Mouse (Mus musculus) kidney, adult 8-10 months (tissue): ENCODE results near the gene Coq2.

Experiments used
- DNase-seq, 2 experiments: peaks; one replicate each; pipeline ENCODE4 v3.0.0; 2022

Gene Coq2

DNA sequence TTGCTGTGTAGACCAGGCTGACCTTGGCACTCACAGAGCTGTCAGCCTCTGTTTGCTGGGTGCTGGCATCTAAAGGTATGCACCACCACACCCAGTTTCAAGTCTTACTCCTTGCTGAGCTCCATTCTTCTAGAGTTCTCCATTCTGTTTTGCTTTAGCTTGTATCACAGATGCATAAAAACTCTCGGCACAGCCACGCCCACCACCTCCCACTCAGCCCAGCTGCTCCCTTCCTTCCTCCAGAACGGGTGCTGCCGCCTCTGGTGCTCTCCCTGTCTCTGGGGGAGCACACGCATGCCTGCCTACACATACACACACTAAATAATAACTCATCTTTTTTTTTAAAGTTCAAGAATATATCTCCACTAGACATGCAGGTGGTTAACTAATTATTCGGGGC is 16.5 kb downstream of the Coq2 start:
- DNase-seq: no peak

DNA sequence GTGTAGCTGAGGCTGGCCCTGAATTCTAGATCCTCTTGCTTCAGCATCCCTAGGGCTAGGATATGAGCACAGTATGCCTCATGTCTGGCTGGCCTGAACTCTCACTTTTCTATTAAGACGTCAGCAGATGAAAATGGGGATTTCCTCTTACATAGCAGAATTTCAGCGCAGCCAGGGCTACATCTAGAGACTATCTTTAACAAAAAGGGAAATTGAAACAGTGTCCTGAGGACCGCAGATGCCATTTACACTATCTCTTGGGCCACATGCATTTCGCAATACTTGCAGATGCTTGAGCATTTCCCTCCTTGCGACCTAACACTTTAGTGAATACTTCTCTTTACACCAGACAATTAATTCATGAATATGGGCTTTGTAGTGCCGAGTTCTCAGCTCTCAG is 18.6 kb downstream of the Coq2 start:
- no peak for DNase-seq

DNA sequence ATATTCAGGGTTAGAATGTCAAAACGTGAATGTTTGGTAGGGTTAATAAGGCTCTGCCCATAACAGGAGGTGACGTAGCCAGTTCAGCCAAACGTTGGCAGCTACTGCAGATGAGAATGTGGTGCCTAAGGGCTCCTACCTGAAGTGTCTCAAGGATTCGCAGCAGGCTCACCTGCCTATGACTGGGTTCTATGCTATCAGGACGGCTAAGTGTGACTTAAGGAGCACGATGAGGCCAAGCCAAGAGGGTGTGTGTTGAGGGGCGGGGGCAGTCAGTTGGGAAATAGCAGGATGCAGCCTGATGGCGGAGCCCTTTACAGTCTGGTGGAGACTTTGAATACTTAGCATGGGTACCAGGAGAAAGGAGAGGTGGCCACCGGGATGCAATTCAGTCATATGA is 22.6 kb downstream of the Coq2 start:
- no peak for DNase-seq

DNA sequence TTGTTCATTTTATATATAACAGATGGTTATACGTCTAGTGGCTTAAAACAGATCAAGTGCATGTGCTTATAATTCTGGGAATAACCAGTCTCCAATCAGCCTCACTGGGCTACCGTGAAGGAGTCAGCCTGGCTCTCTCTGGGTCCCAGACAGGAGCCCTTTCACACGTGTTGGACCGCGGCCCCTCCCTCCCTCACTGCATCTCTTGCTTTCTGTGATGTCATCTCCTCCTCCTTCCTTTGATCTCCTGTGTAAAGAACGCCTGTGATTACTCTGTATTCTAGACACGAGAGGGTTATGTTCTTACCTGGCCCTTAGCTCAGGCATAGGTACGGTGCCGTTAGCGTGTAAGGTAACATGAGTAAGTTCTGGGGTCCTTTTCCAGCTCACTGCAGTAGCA is 23.5 kb downstream of the Coq2 start:
- DNase-seq: no peak

DNA sequence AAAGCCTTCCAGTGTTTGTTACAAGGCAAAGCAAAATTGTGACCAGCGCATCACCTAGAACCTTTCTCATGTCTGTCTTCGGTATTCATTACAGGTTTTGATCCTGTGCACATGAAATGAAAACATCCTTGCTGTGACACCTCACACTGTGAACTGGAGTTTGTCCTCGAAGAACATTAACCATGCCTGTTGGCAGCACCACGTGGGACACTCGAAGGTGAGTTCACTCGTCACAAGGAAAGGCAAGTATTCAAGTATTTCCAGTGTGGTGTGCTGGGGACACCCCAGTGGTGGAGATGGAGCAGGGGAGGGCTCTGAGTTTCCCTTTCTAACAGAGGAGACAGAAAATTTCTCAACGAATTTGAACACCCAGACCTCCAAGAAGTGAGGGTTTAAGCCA is 24.0 kb downstream of the Coq2 start:
- DNase-seq: no peak

- no peak for DNase-seq
Measured at GRCm38 (mm10) chr5:100648546-100648945, 26.4 kb downstream of the Coq2 start.

DNA sequence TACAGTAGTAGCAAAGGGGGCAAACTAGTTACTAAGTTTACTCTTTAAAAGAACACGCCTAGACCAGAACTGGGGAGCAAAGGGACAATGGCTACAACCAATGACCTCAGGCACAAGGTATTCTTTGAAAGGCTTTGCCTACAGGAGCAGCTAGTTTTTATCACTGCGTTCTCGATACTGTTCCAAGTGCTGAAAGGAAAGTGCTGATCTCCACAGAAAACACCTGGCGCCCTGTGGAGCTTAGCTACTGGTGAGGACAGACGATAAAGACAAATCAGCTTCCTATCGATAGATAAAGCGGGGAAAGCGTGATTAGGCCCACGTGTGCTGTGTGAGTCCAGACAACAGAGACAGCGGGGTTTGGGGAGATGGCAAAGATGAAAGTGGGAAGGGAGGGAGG is 26.9 kb downstream of the Coq2 start:
- DNase-seq: no peak

DNA sequence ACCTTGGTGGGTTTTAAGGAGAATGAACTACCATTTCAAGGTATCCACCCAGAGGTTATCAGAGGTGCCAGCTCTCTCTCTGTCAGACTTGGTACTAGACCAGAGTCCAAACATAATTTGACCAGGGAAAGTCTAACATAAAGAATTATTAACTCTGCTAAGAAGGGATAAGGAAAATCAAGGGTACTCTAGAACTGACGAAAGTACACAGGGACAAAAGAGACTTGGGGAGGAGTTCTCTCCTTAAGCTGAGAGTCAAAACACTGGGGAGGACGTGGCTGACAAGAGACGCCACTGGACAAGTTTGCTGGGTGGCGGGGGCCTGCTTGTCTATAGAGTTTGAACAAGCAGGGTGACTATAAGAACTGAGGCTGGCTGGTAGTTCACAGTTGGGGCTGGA is 28.4 kb downstream of the Coq2 start:
- DNase-seq: peak in 1 of 2 experiments; percentile 18

GRCm38 (mm10) chr5:100643991-100644535 is 30.9 kb downstream of the Coq2 start:
- peak; percentile 35 to 40 for DNase-seq

- peak in 1 of 2 experiments; percentile 43 for DNase-seq
Measured at GRCm38 (mm10) chr5:100643253-100643990, 31.5 kb downstream of the Coq2 start.

DNA sequence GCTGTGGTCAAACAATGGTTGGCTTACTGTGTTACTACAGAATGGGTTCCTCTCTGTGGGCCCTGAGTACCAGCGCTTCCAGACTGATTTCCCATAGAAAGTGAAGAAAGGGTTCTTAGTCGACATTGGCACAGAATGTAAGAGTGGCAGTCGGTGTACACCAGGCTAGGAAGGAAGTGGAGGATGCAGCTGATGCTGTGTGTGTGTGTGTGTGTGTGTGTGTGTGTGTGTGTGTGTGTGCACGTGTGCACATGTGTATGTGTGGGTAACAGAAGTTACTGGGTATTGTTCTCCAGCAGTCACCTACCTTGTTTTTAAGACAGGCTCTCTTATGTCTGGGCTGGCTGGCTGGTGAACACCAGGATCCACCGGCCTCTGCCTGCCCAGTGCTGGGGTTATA is 32.6 kb downstream of the Coq2 start:
- DNase-seq: no peak

DNA sequence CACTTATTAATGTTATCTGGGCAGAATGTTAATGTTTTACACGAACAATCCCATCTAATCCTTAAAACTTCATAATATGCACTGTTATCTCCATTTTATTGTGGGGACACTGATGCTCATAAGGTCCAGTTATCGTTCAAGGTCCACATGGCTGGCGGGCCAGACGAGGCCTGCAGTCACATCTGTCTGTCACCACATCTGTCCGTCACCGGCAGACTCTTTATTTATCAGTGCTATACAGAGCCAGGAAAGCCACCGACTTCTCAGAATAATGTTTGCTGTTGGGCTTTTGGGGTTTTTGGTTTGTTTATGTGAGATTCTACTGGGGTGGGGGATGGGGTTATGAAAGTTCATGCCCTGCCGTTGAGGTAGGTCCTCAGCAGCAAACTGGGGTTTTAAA is 36.5 kb downstream of the Coq2 start:
- DNase-seq: no peak

GRCm38 (mm10) chr5:100636794-100637544 is 38.0 kb downstream of the Coq2 start:
- DNase-seq: peak; percentile 40

GRCm38 (mm10) chr5:100635908-100636307 is 39.0 kb downstream of the Coq2 start:
- DNase-seq: no peak

DNA sequence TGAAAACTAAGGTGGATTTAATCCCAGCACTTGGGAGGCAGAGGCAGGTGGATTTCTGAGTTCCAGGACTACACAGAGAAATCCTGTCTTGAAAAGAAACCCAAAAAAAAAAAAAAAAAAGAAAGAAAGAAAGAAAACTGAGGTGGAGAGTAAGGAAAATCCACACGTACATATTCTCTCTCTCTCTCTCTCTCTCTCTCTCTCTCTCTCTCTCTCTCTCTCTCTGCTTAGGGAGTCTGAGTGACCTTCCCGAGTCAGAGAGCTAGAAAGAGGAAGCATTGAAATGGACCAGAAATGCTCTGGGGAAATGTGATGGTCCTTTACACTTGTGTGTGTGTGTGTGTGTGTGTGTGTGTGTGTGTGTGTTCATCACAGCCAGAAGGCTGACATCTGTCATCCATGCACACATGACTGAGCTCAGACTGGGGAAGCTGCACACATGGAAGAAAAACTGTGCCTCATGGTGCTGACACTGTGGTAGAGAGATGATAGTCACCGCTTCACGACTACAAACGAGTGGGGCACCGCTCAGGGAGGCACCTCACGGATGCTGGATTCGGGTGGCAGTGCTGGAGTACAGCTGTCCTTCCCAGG is 40.0 kb downstream of the Coq2 start:
- DNase-seq: no peak

DNA sequence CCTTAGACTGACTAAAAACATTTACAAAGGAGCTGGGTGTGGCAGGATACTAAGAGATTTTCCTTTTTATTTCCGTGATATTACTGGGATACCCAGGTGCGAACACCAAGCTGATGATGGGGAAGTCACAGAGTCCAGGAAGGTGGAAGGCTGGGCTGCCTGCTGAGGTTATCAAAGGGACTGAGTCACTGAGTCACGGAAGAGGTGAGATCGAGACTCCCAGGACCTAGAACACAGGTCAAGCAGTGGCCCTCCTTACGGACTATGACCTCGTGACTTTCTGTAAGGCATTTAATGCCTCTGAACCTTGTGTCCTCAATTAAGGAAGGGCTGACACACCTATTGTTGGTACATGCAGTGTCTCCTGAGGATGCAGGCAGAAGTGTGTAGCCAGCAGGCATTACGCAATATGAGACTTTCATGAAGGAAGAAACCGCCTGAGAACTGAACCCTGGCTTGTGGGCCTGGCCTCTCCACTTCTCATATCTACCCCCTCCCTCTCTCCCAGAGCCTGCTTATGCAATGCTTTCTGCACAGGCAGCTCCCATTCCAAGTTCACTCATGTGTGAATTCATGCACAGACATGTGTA is 42.3 kb downstream of the Coq2 start:
- peak; percentile 73 to 79 for DNase-seq

- no peak for DNase-seq
Measured at GRCm38 (mm10) chr5:100628807-100629206, 46.1 kb downstream of the Coq2 start.

DNA sequence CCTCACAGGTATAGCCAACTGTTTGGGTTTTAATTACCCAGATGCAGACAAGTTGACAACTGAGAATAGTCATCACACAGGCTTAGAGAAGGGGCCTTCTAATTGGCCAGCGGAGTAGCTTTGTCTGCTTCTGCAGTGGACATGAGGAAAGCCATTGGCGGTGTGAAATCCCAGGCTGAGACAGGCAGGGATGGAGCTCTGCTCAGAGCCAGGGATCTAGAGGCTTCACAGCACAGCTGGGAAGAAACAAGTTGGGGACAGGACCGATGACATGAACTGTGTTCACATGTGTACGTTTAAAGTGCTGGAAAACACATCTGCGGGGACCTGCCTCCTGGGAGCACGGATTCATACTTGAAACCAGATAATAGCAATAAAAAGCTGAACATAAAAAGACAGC is 48.4 kb downstream of the Coq2 start:
- DNase-seq: no peak

- no peak for DNase-seq
Measured at GRCm38 (mm10) chr5:100624743-100625360, 50.1 kb downstream of the Coq2 start.

DNA sequence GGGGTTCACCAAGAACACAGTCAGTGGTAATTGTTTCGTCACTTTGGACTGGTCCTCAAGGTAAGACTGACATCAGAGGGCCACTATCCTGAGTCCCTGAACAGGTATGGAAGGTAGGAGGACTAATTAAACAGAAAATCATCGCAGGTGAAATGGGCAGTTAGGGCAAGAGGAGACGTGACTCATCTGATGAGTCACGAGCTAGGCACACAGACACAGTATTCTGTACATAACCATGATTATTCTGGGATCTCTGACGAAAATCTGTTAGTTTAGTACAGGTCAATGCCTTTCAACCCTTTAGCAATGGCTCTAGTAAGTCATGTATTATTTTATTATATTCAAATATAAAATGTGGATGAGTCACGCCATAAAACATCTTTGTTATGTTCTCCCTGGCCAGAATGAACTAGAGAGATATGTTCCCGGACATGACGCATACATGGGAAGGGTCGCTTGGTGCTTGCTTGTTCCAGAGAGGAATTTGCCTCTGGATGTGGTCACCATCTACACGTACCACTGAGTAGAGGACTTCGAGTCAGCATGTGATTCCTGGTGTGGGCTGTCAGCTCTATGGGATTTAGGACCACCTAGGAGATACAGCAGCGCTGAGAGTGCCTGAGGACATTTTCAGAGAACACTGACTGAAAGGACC is 52.3 kb downstream of the Coq2 start:
- no peak for DNase-seq

DNA sequence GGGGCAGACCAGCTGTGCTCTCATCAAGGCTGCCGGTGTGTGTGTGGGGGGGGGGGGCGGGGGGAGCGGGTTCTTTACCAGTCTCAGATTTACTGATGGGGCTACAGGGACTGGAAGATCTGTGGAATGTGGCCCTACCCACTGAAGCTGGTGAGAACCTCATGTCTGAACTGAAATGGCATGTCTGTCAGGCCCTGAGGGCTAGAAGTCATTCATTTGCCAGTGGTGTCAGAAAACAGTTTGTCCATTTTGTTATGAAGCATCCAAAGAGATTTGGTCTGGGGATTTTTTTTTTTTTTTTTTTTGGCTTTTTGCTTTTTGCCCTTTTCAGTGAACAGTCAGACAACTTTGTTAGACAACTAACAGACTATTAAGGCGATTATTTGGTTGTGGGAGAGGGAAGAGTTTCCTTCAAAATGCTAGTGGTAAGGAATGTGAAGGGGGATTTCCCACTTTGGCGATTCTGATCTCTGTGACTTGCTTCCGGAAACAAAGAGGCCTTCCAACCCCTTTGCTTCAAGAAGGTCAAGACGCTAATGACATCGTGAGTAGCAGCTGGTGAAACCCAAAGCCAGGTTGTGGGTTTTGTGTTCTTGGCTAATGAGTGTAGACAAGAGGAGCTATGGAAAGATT is 52.9 kb downstream of the Coq2 start:
- DNase-seq: no peak

GRCm38 (mm10) chr5:100620952-100621351 is 54.0 kb downstream of the Coq2 start:
- no peak for DNase-seq
